Mouse (Mus musculus) layer of hippocampus, adult 9-10 months (tissue): Measurements from ENCODE around the gene Pxylp1.

ENCODE experiments used
- DNase-seq: peaks from one replicate; pipeline ENCODE4 v3.0.0; 2022; ENCODE audit warnings: low spot score

The Pxylp1 gene

GRCm38 (mm10) chr9:96860380-96861091 is 31.9 kb downstream of the Pxylp1 start:
- no peak for DNase-seq

GRCm38 (mm10) chr9:96859027-96859426 is 33.4 kb downstream of the Pxylp1 start:
- no peak for DNase-seq

- no peak for DNase-seq
Measured at GRCm38 (mm10) chr9:96857838-96858237, 34.6 kb downstream of the Pxylp1 start.

GRCm38 (mm10) chr9:96853300-96854186 is 38.9 kb downstream of the Pxylp1 start:
- no peak for DNase-seq

- DNase-seq = no peak
Measured at GRCm38 (mm10) chr9:96851634-96852033, 40.8 kb downstream of the Pxylp1 start.

- no peak for DNase-seq
Measured at GRCm38 (mm10) chr9:96851036-96851435, 41.4 kb downstream of the Pxylp1 start.

- DNase-seq = no peak
Measured at GRCm38 (mm10) chr9:96849012-96849411, 43.5 kb downstream of the Pxylp1 start.

- no peak for DNase-seq
Measured at GRCm38 (mm10) chr9:96846361-96846760, 46.1 kb downstream of the Pxylp1 start.

GRCm38 (mm10) chr9:96844798-96845209 is 47.7 kb downstream of the Pxylp1 start:
- no peak for DNase-seq

- no peak for DNase-seq
Measured at GRCm38 (mm10) chr9:96839376-96839775, 53.1 kb downstream of the Pxylp1 start.

- no peak for DNase-seq
Measured at GRCm38 (mm10) chr9:96838864-96839263, 53.6 kb downstream of the Pxylp1 start.

GRCm38 (mm10) chr9:96837781-96838420 is 54.6 kb downstream of the Pxylp1 start:
- no peak for DNase-seq

GRCm38 (mm10) chr9:96836984-96837383 is 55.5 kb downstream of the Pxylp1 start:
- no peak for DNase-seq

- no peak for DNase-seq
Measured at GRCm38 (mm10) chr9:96835374-96835921, 57.0 kb downstream of the Pxylp1 start.

- DNase-seq = no peak
Measured at GRCm38 (mm10) chr9:96833606-96834005, 58.9 kb downstream of the Pxylp1 start.

- no peak for DNase-seq
Measured at GRCm38 (mm10) chr9:96832516-96832915, 60.0 kb downstream of the Pxylp1 start.

- no peak for DNase-seq
Measured at GRCm38 (mm10) chr9:96830856-96831359, 61.6 kb downstream of the Pxylp1 start.

- no peak for DNase-seq
Measured at GRCm38 (mm10) chr9:96829682-96830081, 62.8 kb downstream of the Pxylp1 start.

GRCm38 (mm10) chr9:96828071-96828470 is 64.4 kb downstream of the Pxylp1 start:
- DNase-seq = no peak

GRCm38 (mm10) chr9:96827002-96827785 is 65.3 kb downstream of the Pxylp1 start:
- no peak for DNase-seq

GRCm38 (mm10) chr9:96824857-96825256 is 67.6 kb downstream of the Pxylp1 start:
- no peak for DNase-seq
